12 mouse cellular contexts compared by ENCODE assay signal in the genomic region with DNA sequence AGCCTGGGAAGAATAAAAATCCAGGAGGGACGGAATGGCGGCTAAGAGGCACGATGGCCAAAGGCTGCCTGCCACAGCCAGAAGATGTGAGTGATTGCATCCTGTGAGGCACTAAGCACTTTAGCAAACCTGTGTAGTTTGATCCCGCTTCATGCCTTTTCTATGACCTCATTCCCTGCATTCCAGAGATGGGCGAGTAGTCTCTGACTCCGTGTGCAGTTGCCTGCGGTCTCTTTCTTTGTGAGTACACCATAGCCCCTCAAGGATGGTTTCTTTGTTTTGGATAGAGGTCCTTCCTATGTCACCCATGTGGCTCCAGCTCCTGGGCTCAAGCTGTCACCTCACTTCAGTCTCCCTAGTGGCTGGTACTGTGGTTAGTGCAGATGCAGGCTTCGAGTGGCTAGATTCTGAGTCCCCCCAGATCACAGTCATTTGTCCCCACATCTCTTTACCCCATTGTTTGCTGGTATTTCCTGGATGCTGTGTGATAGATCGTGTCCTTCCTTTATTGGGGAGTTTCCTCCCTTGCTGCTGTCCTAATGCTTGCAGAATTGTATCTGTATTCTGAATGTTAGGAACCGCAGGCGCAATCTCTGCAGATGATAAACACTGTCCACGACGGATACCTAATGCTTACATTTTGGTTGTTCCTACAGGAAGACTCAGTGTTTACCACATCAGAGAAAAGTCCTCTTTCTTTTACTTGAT.
DNase-seq lines count a peak whose midpoint lies in the region; ATAC-seq and TF ChIP-seq lines count a peak whose summit lies in the region.
"Had no signal": no experiment of that assay in that cellular context is flagged by ENCODE, and none has a peak within 500 bp of the region (broad histone marks: within the 10 kb centered on the region; RNA-seq: fewer than 3 reads in every experiment).

No protein-coding gene starts in this region.

- peaks cover 29% of the 10 kb centered on the region for H3K4me1 ChIP-seq in intestine, embryonic 14.5 days (replicated peaks; ENCODE audit: control insufficient read depth, insufficient read depth, low read length)
- peaks cover 10% of the 10 kb centered on the region; the same call in 1 of the 2 replicates for H3K4me1 ChIP-seq in intestine, postnatal 0 days (replicated peaks; ENCODE audit: control insufficient read depth, insufficient read depth, low read length)
- peaks cover 19% of the 10 kb centered on the region; the same call in 1 of the 2 replicates for H3K4me1 ChIP-seq in embryonic facial prominence, embryonic 14.5 days (ENCODE audit: control insufficient read depth, insufficient read depth, low read length)

- H3K4me2 ChIP-seq in intestine, embryonic 14.5 days (ENCODE audit: low read length) = no peak overlapping the region
- no peak overlapping the region for H3K4me2 ChIP-seq in intestine, postnatal 0 days (replicated peaks; ENCODE audit: low read depth)
- H3K4me2 ChIP-seq in embryonic facial prominence, embryonic 14.5 days (ENCODE audit: low read depth, low read length) = peak overlapping the region; percentile 10; the same call in 1 of the 2 replicates

- POLR2A ChIA-PET in Patski (lab: Charles Lee) = interaction anchor here (1.8 kb wide), 1 partner anchor 66 kb away, joined by 4 read pairs; no protein-coding TSS in a partner anchor

- ATAC-seq in intestine, embryonic 14.5 days (replicated peaks; ENCODE audit: low FRiP score, low TSS enrichment, low read depth) = peak; percentile 66; the same call in 1 of the 2 replicates
- ATAC-seq in intestine, postnatal 0 days = no peak
- ATAC-seq in Patski = peak; percentile 80
- peak; percentile 71 for ATAC-seq in embryonic facial prominence, embryonic 14.5 days (ENCODE audit: low read depth)
- no peak for ATAC-seq in megakaryocyte-erythroid progenitor cell, adult 5-6 weeks (replicated peaks; ENCODE audit: low FRiP score, low TSS enrichment, poor library complexity, severe bottlenecking)
- ATAC-seq in CD4-positive, CD25-positive, alpha-beta regulatory T cell, adult 4 months = no peak
- ATAC-seq: hindbrain, embryonic 16.5 days; midbrain, embryonic 16.5 days had no signal

- in situ Hi-C loops in Patski (cut with MboI; ENCODE audit: low pct_unique_long_range_greater_than_20kb) = no loop called here

- no peaks in the 10 kb centered on the region for H3K9me3 ChIP-seq in intestine, embryonic 14.5 days (ENCODE audit: control insufficient read depth, low read length)
- H3K9me3 ChIP-seq in intestine, postnatal 0 days (ENCODE audit: control insufficient read depth) = no peaks in the 10 kb centered on the region
- no peaks in the 10 kb centered on the region for H3K9me3 ChIP-seq in embryonic facial prominence, embryonic 14.5 days (ENCODE audit: control insufficient read depth, low read length)

- CTCF ChIA-PET in Patski (lab: Charles Lee) = interaction anchor here (0.6 to 1.0 kb wide), 2 partner anchors 20 to 48 kb away, joined by 3 read pairs; no protein-coding TSS in a partner anchor

- no peak for DNase-seq in intestine, embryonic 14.5 days (ENCODE audit: low spot score)
- DNase-seq in Patski (ENCODE audit: low read depth, low spot score) = peak; percentile 35
- peak; percentile 79 for DNase-seq in embryonic facial prominence, embryonic 14.5 days (ENCODE audit: low spot score)
- peak; percentile 81 for DNase-seq in mesoderm, embryonic 11.5 days (ENCODE audit: low read depth, low spot score)
- DNase-seq in urinary bladder, postnatal 14 days (ENCODE audit: low spot score) = no peak
- DNase-seq: right cerebral cortex, adult 18-20 months; thymus, postnatal 14 days had no signal

- no peaks in the 10 kb centered on the region for H3K27me3 ChIP-seq in intestine, embryonic 14.5 days (replicated peaks; ENCODE audit: control insufficient read depth, insufficient read depth, low read length)
- no peaks in the 10 kb centered on the region for H3K27me3 ChIP-seq in intestine, postnatal 0 days (replicated peaks; ENCODE audit: control insufficient read depth, insufficient read depth, low read length)
- H3K27me3 ChIP-seq in Patski = no peaks in the 10 kb centered on the region
- no peaks in the 10 kb centered on the region for H3K27me3 ChIP-seq in embryonic facial prominence, embryonic 14.5 days (replicated peaks; ENCODE audit: control insufficient read depth, insufficient read depth, low read length)

- no peak overlapping the region for H3K4me3 ChIP-seq in intestine, embryonic 14.5 days (ENCODE audit: low read depth, low read length)
- H3K4me3 ChIP-seq in intestine, postnatal 0 days (ENCODE audit: low read depth, low read length) = no peak overlapping the region
- no peak overlapping the region for H3K4me3 ChIP-seq in embryonic facial prominence, embryonic 14.5 days (ENCODE audit: low read depth, low read length)

- no peak overlapping the region for H3K9ac ChIP-seq in intestine, embryonic 14.5 days (ENCODE audit: low read length)
- H3K9ac ChIP-seq in intestine, postnatal 0 days (ENCODE audit: low read depth, low read length) = no peak overlapping the region
- no peak overlapping the region for H3K9ac ChIP-seq in embryonic facial prominence, embryonic 14.5 days (ENCODE audit: low read depth, low read length)

- TF ChIP-seq CTCF in intestine, postnatal 0 days (IDR thresholded peaks at IDR 0.05; ENCODE audit: low read depth) = no peak
- no peak for TF ChIP-seq CTCF in Patski (IDR thresholded peaks at IDR 0.05)

- no peaks in the 10 kb centered on the region for H3K36me3 ChIP-seq in intestine, embryonic 14.5 days (ENCODE audit: control insufficient read depth, insufficient read depth, low read length)
- no peaks in the 10 kb centered on the region for H3K36me3 ChIP-seq in intestine, postnatal 0 days (ENCODE audit: control insufficient read depth, insufficient read depth)
- no peaks in the 10 kb centered on the region for H3K36me3 ChIP-seq in embryonic facial prominence, embryonic 14.5 days (ENCODE audit: control insufficient read depth, insufficient read depth, low read length)

- peak overlapping the region; percentile 34; the same call in 1 of the 2 replicates for H3K27ac ChIP-seq in intestine, embryonic 14.5 days (ENCODE audit: low read depth)
- no peak overlapping the region for H3K27ac ChIP-seq in intestine, postnatal 0 days (ENCODE audit: low read depth, low read length)
- 0 out of 2 replicates have a peak overlapping the region, but pooled peaks have one; percentile 34 for H3K27ac ChIP-seq in embryonic facial prominence, embryonic 14.5 days (replicated peaks; ENCODE audit: low read depth, low read length)

- 16% methylated on average over 13 of the region's 13 CpGs for WGBS in intestine, embryonic 14.5 days
- 36% methylated on average over 13 of the region's 13 CpGs for WGBS in intestine, postnatal 0 days
- WGBS in embryonic facial prominence, embryonic 14.5 days = 34% methylated on average over 13 of the region's 13 CpGs

Comparison
In these comparisons a context has a peak if more than half of its experiments do, and no peak if none do; other contexts are left out.
1. ATAC-seq: peak in intestine, embryonic 14.5 days (single experiment), Patski (single experiment) and embryonic facial prominence, embryonic 14.5 days (single experiment); none in intestine, postnatal 0 days (single experiment), megakaryocyte-erythroid progenitor cell, adult 5-6 weeks (single experiment) and CD4-positive, CD25-positive, alpha-beta regulatory T cell, adult 4 months (single experiment).
2. DNase-seq: peak in Patski (single experiment), embryonic facial prominence, embryonic 14.5 days (single experiment) and mesoderm, embryonic 11.5 days (single experiment); none in intestine, embryonic 14.5 days (single experiment) and urinary bladder, postnatal 14 days (single experiment).